Mouse (Mus musculus) left cerebral cortex, adult 11 months (tissue): ENCODE measurements around the gene Cox19.

Experiments used
- DNase-seq: peaks from one replicate; pipeline ENCODE4 v3.0.0; 2022; ENCODE audit warnings: low spot score

Cox19 gene

DNA sequence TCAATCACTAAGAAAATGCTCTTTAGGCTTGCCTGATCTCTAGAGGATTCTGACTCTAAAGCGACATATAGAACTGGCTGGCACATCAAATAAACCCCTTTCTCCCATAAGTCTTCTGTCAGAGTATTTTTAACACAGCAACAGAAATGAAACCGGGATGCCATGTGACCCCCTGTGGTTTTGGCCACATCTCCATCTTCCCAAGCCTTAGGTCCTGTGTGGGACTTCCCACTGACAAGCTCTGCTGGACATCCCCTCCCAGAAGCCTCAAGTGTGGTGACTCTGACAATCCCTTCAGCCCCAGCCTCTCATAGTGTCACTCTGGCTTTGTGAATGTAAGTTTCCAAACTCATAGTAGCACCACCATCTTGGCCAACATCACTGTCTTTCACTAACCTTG is 57.1 kb downstream of the Cox19 start:
- no peak for DNase-seq

DNA sequence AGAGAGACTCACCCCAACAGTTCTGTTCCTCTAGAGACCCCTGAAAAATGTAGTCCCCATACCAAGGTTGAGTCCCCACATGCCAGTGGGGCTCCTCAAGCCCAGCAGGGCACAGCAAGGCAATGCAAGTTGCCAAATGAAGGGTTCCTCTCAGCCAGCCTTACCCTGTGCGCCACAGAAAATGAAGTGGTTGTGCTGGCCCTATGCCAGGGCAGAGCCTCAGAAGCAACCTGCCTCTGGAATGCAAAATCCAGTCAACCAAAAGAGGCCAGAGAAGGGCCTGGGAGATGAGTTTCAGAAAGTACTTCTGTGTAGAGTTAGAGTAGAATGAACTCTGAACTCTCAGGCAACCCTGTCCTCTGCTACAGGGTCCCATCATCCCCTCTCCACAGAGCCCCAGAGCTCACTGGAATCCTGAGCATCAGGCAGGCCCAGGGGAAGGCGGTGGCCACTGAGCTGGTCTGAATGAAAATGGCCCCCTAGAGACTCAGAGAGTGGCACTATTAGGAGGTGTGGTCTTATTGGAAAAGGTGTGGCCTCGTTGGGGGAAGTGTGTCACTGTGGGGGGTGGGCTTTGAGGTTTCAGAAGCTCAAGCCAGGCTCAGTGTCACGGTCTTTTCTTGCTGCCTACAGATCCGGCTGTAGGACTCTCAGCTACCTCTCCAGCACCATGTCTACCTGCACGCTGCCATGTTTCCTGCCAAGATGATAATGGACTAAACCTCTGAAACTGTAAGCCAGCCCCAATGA is 59.2 kb downstream of the Cox19 start:
- no peak for DNase-seq

GRCm38 (mm10) chr5:139290467-139291259 is 60.6 kb downstream of the Cox19 start:
- no peak for DNase-seq

DNA sequence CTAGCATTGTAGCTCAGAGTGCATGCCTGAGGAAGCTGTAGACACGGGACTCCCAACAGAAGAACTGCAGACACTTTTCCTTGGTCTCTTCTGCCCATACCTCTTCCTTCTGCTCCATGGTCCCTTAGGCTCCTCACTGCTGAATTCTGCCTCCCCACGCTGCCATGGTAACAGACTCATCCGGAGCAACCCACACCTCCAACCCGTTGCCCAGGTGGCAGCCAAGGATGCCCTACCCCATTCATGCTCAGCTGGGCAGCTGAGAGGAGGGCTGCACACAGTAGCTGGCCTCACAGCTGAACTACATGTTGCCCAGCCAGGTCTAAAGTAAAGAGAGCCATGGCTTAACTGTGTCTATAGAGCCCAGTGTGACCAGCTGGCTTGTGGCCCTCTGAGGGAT is 62.6 kb downstream of the Cox19 start:
- DNase-seq, result no peak

DNA sequence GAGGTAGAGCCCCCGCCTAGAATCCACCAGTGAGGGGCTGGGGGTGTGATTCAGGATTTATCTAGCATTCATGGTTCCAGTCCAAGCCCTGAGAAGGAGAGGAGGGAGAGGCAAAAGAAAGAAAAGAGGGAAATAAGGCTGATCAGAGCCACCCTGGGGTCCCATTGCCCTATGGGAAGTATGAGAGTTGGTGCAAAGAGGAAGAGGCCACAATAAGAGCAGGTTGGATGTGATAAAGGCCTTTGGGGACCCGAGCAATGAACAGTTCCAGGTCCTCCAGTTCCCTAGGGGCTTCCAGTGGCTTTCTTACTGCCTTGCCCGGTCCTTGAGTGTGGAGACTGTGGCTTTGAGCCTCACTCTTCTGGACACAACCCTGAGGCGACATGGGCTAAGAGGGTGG is 63.4 kb downstream of the Cox19 start:
- no peak for DNase-seq

DNA sequence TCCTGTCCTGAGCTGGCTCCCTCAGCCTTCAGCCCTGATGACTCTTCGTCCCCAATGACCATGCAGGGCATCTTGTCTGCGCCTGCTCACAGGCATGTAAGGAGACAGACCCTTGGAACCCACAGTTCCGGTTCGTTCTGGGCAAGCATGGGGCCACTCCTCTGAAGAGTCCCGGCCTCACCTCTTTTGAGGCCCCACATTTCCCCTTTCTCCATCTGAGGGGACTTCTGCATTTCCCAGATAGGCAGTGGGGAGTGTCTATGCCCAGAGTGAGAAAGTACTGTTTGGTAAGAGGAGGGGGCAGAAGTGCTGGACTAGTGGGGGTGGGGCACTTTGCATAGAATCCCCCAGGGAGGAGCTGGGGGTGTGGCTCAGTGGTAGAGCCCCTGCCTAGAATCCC is 64.1 kb downstream of the Cox19 start:
- no peak for DNase-seq
